ENCODE assay signal across 18 mouse cellular contexts in the genomic region with DNA sequence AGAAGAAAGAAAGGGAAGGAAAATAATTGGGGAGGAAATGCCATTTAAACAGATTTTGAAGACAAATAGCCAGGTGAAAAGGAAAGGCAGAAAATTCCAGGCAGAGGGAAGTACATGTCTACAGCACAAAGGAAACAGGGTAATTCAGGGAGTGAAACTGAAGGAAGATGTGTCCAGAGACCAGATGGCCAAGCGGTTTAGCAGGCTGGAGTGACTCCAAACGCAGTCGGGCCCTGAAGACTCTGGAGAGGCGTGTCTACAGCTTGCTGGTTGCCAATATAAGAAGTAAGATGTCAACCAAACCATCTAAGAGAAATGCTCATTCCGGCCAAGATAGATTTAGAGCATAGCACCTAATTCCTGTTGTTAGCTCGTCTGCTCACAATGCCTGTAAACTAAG.
DNase-seq lines count a peak whose midpoint lies in the region; ATAC-seq and TF ChIP-seq lines count a peak whose summit lies in the region.
"Had no signal": no experiment of that assay in that cellular context is flagged by ENCODE, and none has a peak within 500 bp of the region (broad histone marks: within the 10 kb centered on the region; RNA-seq: fewer than 3 reads in every experiment).

No protein-coding gene starts in this region.

- intact Hi-C loops in gastrocnemius, postnatal 14 days (cut with DNase I; ENCODE audit: low total_unique reads): no loop called here

- H3K4me3 ChIP-seq in lung, embryonic 14.5 days (ENCODE audit: low read depth, low read length): no peak overlapping the region
- H3K4me3 ChIP-seq: forebrain, embryonic 10.5 days; liver, embryonic 12.5 days; neural tube, embryonic 15.5 days had no signal

- H3K9ac ChIP-seq in lung, embryonic 14.5 days: no peak overlapping the region
- H3K9ac ChIP-seq: liver, embryonic 12.5 days; neural tube, embryonic 15.5 days had no signal

- no peak for TF ChIP-seq CTCF in lung, embryonic 14.5 days (IDR thresholded peaks at IDR 0.05; ENCODE audit: low read depth)

- H3K4me2 ChIP-seq in lung, embryonic 14.5 days: no peak overlapping the region
- H3K4me2 ChIP-seq: heart, embryonic 11.5 days; liver, embryonic 12.5 days; neural tube, embryonic 15.5 days had no signal

- DNase-seq in gastrocnemius, postnatal 14 days: peak; percentile 9
- no peak for DNase-seq in gastrocnemius, postnatal 25 days
- DNase-seq in lung, embryonic 14.5 days: peak; percentile 60
- DNase-seq in lung, adult 18-20 months: no peak
- DNase-seq in cerebellum, adult 11-12 months: peak; percentile 71
- peak; percentile 63 to 67 for DNase-seq in cerebellum, postnatal 36 days
- no peak for DNase-seq in left cerebral cortex, adult 8-10 months (ENCODE audit: low spot score in 2 of 2)
- DNase-seq: gastrocnemius, postnatal 36 days; heart, postnatal 36 days; kidney, adult 11 months; kidney, postnatal 14 days; right cerebral cortex, adult 18-20 months; thymus, postnatal 4 days had no signal

- no peak for ATAC-seq in lung, embryonic 14.5 days (ENCODE audit: insufficient read depth)
- ATAC-seq: liver, embryonic 12.5 days; lung, postnatal 0 days had no signal

- H3K27ac ChIP-seq in lung, embryonic 14.5 days (ENCODE audit: low read depth): no peak overlapping the region
- H3K27ac ChIP-seq: forebrain, embryonic 10.5 days; liver, embryonic 12.5 days; neural tube, embryonic 15.5 days had no signal

- H3K9me3 ChIP-seq in lung, embryonic 14.5 days (ENCODE audit: low read depth, low read length): no peaks in the 10 kb centered on the region
- H3K9me3 ChIP-seq: forebrain, embryonic 10.5 days; liver, embryonic 12.5 days; neural tube, embryonic 15.5 days had no signal

- no peaks in the 10 kb centered on the region for H3K27me3 ChIP-seq in lung, embryonic 14.5 days (ENCODE audit: insufficient read depth, low read length)
- H3K27me3 ChIP-seq: liver, embryonic 12.5 days; neural tube, embryonic 15.5 days had no signal

- WGBS in lung, embryonic 14.5 days: 55% methylated on average over 6 of the region's 6 CpGs

- H3K36me3 ChIP-seq in lung, embryonic 14.5 days (ENCODE audit: insufficient read depth): no peaks in the 10 kb centered on the region
- H3K36me3 ChIP-seq: forebrain, embryonic 10.5 days; liver, embryonic 12.5 days; neural tube, embryonic 15.5 days had no signal

- no peaks in the 10 kb centered on the region for H3K4me1 ChIP-seq in lung, embryonic 14.5 days (ENCODE audit: insufficient read depth)
- H3K4me1 ChIP-seq: forebrain, embryonic 10.5 days; liver, embryonic 12.5 days; neural tube, embryonic 15.5 days had no signal

Comparison
In these comparisons a context has a peak if more than half of its experiments do, and no peak if none do; other contexts are left out.
1. DNase-seq: peak in gastrocnemius, postnatal 14 days (single experiment), lung, embryonic 14.5 days (single experiment), cerebellum, adult 11-12 months (single experiment) and cerebellum, postnatal 36 days (2 of 2); none in gastrocnemius, postnatal 25 days (single experiment), lung, adult 18-20 months (0 of 2) and left cerebral cortex, adult 8-10 months (0 of 2).